Mouse (Mus musculus) kidney, embryonic 14.5 days (tissue): ENCODE measurements around the gene Rasgrf1. TPM values are rescaled to one million over a fixed set of nuclear protein-coding genes. Genes with fewer than 3 reads are reported as not detected.
A peak's percentile ranks its signal among the peaks of the same experiment; 100 is the strongest.

Experiments used
- ATAC-seq: fragments of 200-750 bp; cut with Nextera tagmentation; 2 replicates; pipeline ENCODE4 v1.8.0; 2017; ENCODE audit warnings: moderate number of reproducible peaks, mild to moderate bottlenecking, moderate TSS enrichment, moderate library complexity; ENCODE audit not compliant: low FRiP score, low TSS enrichment
- H3K27ac ChIP-seq: fragments of 300-500 bp; sonication (generic); 2 replicates; pipeline ENCODE4 v1.5.1; 2014; ENCODE audit warnings: low read depth, mild to moderate bottlenecking, low read length, moderate library complexity, mixed read lengths
- H3K27me3 ChIP-seq: fragments of 300-500 bp; sonication (generic); 2 replicates; pipeline ENCODE4 v1.6.1; 2014; ENCODE audit warnings: mild to moderate bottlenecking, low read length; ENCODE audit not compliant: control insufficient read depth, insufficient read depth
- H3K36me3 ChIP-seq: fragments of 300-500 bp; sonication (generic); 2 replicates; pipeline ENCODE4 v1.6.1; 2014; ENCODE audit warnings: low read length, mixed read lengths; ENCODE audit not compliant: control insufficient read depth, insufficient read depth
- H3K4me1 ChIP-seq: fragments of 300-500 bp; sonication (generic); 2 replicates; pipeline ENCODE4 v1.6.1; 2014; ENCODE audit warnings: low read length, mixed read lengths; ENCODE audit not compliant: control insufficient read depth, insufficient read depth
- H3K4me2 ChIP-seq: fragments of 300-500 bp; sonication (generic); replicated peaks from 2 replicates; pipeline ENCODE4 v1.6.1; 2014; ENCODE audit warnings: low read depth, mild to moderate bottlenecking, low read length
- H3K4me3 ChIP-seq: fragments of 300-500 bp; sonication (generic); 2 replicates; pipeline ENCODE4 v1.5.1; 2014; ENCODE audit warnings: mild to moderate bottlenecking, low read length
- H3K9ac ChIP-seq: fragments of 300-500 bp; sonication (generic); 2 replicates; pipeline ENCODE4 v1.6.1; 2014; ENCODE audit warnings: low read depth, mild to moderate bottlenecking, low read length, moderate library complexity
- H3K9me3 ChIP-seq: fragments of 300-500 bp; sonication (generic); 2 replicates; pipeline ENCODE4 v1.6.1; 2016; ENCODE audit warnings: low read length; ENCODE audit not compliant: control insufficient read depth
- WGBS: fragments of 180-500 bp; shearing (Covaris S2); extraction: QIAGEN DNeasy Blood & Tissue Kit; methylation state at CpG from one replicate; pipeline ENCODE4 v1.1.7; 2014; 5-methylcytosine and 5-hydroxymethylcytosine counted together
- polyA plus RNA-seq: library from polyadenylated mRNA; unstranded; fragments of >200 nt; fragmentation: Nextera tagmentation; extraction: Ambion mirVana; gene quantifications from 2 replicates; pipeline ENCODE4 v1.2.1, GENCODE M21; 2014

Gene Rasgrf1
- 0.11 and 0.59 TPM in 2 replicates for polyA plus RNA-seq

DNA sequence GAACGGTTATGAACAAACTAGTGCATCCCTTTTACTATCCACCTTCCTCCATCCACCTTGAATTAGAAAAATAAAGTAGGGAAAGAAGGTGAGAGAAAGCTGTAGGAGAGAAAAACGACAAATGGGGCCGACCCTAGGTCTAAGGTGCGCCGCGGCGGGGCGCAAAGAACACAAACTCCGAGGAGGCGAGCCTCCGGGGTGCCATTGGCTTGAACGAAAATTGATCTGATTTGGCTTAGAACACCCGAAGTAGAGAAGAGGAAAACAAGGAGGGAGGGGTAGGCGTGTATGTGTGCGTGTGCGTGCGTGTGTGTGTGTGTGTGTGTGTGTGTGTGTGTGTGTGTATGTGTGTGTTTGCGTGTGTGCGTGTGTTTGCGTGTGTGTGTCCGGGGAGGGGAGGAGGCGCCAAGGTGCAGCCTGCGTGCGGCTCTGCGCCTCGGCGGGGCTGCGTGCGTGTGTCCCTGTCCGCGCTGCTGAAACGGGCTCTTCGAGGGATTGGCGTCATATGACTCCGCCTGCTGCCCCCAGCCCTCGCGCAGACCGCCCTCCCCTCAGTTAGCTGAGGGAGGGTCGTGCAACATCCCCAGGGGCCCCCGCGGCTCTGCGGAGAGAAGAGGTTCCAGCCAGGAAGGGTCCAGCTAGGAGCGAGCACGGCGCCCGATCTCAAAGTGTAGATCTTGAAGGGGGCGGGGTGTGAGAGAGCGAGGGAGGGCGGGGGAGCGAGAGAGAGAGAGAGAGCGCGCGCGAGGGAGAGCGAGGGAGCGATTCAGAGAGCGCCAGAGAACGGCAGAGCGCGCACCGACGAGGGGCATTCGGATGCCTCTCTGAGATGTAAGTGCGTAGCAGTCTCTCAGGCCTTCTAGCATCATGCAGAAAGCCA is at the start of gene Rasgrf1:
Gene Rasgrf1, plus strand, starts transcription at position 778 of the 880 bp plus-strand sequence.
- peak within 1 kb of the TSS; percentile 45 for H3K4me3 ChIP-seq
- H3K9ac ChIP-seq: no peak within 1 kb of the TSS
- H3K4me2 ChIP-seq: peak within 1 kb of the TSS; percentile 86
- H3K27ac ChIP-seq: no peak within 1 kb of the TSS
- peak; percentile 70 for ATAC-seq
- 1% methylated on average over 58 of the region's 64 CpGs for WGBS
- H3K4me1 ChIP-seq: peaks cover 17% of the 10 kb centered on the region
- H3K36me3 ChIP-seq: no peaks in the 10 kb centered on the region
- H3K27me3 ChIP-seq: peaks cover 85% of the 10 kb centered on the region
- no peaks in the 10 kb centered on the region for H3K9me3 ChIP-seq

DNA sequence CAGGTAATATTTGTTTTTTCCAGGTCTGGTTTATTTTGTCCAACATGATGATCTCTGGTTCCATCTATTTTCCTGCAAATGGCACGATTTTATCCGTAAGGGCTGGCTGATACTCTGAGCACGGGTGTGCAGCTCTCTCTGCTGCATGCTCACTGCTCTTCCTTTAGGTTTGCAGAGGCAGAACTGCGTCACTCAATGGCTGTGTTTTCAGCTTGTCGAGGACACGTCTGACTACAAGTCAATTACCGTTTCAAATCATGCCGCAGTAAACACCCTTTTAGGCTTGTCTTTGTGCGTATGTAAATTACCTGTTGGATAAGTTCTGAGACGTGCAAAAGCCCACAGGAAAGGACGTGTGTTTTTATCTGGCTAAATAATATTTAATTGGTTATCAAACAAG is 49.6 kb upstream of the Rasgrf1 start:
- Histone ChIP-seq H3K4me2 (no peak overlapping the region), H3K36me3 (no peaks in the 10 kb centered on the region), H3K4me1 (no peaks in the 10 kb centered on the region), H3K27ac (no peak overlapping the region), H3K9ac (no peak overlapping the region), H3K4me3 (no peak overlapping the region), H3K27me3 (no peaks in the 10 kb centered on the region), H3K9me3 (no peaks in the 10 kb centered on the region)
- 75% methylated on average over 11 of the region's 11 CpGs for WGBS
- ATAC-seq: no peak

DNA sequence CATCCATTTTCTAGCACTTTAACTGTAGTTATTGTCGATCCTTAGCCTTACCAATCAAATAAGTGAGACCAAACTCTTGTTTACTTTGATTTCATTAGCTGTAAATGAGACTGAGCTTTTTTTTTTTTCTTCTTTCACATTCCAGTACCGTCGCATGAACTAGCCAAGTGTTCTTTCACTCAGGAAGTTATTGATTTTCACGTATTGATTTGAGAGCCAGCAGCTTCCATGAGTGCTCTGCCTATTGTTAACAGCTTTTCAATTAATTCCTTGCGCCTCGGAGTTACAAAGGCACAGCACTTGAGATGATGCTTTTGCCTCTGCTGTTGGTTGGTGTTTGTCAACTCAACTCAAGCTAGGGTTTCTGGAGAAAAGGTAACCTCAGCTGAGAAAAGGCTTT is 49.1 kb upstream of the Rasgrf1 start:
- no peak overlapping the region for H3K27ac ChIP-seq
- H3K4me2 ChIP-seq: no peak overlapping the region
- no peak for ATAC-seq
- H3K27me3 ChIP-seq: no peaks in the 10 kb centered on the region
- no peaks in the 10 kb centered on the region for H3K36me3 ChIP-seq
- H3K4me3 ChIP-seq: no peak overlapping the region
- no peak overlapping the region for H3K9ac ChIP-seq
- WGBS: 80% methylated on average over 6 of the region's 6 CpGs
- no peaks in the 10 kb centered on the region for H3K4me1 ChIP-seq
- H3K9me3 ChIP-seq: no peaks in the 10 kb centered on the region

DNA sequence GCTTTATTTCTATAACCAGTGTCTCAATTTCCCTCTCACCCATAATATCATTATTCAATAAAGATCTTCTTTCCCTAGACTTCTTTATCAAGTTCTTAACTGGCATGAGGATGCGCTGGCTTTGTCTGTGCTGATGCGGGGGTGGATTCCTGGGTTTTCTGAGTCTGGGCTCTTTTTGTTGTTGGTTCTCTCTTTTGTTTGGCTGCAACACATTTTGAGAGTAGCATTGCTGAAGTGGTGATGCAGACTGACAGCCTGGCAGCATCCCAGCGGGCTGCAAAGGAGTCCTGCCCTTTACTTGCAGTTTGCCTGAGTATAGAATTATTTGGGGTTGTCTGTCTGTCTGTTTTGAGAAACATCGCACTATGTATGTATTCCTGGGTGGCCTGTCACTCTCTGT is 42.6 kb upstream of the Rasgrf1 start:
- Histone ChIP-seq H3K4me1 (no peaks in the 10 kb centered on the region), H3K9ac (no peak overlapping the region), H3K9me3 (no peaks in the 10 kb centered on the region), H3K27me3 (peaks cover 31% of the 10 kb centered on the region), H3K27ac (no peak overlapping the region), H3K4me2 (no peak overlapping the region), H3K36me3 (no peaks in the 10 kb centered on the region), H3K4me3 (no peak overlapping the region)
- 49% methylated on average over 4 of the region's 4 CpGs for WGBS
- no peak for ATAC-seq

GRCm38 (mm10) chr9:89868093-89868729 is 41.5 kb upstream of the Rasgrf1 start:
- Histone ChIP-seq H3K4me2 (peak overlapping the region; percentile 31; the same call in 1 of the 2 replicates), H3K9me3 (no peaks in the 10 kb centered on the region), H3K9ac (no peak overlapping the region), H3K36me3 (no peaks in the 10 kb centered on the region), H3K27ac (no peak overlapping the region), H3K4me1 (no peaks in the 10 kb centered on the region), H3K27me3 (peaks cover 35% of the 10 kb centered on the region), H3K4me3 (no peak overlapping the region)
- WGBS: 2% methylated on average over 16 of the region's 16 CpGs
- ATAC-seq: peak; percentile 62; the same call in 1 of the 2 replicates

- no peak overlapping the region for H3K27ac ChIP-seq
- 15% methylated on average over 2 of the region's 2 CpGs for WGBS
- H3K9ac ChIP-seq: no peak overlapping the region
- H3K4me2 ChIP-seq: no peak overlapping the region
- H3K36me3 ChIP-seq: no peaks in the 10 kb centered on the region
- no peak overlapping the region for H3K4me3 ChIP-seq
- no peaks in the 10 kb centered on the region for H3K4me1 ChIP-seq
- peaks cover 48% of the 10 kb centered on the region for H3K27me3 ChIP-seq
- H3K9me3 ChIP-seq: no peaks in the 10 kb centered on the region
- no peak for ATAC-seq
These were observed 40.1 kb upstream of the Rasgrf1 start for GRCm38 (mm10) chr9:89869594-89869993.

- Histone ChIP-seq H3K27ac (no peak overlapping the region), H3K36me3 (no peaks in the 10 kb centered on the region), H3K4me1 (no peaks in the 10 kb centered on the region), H3K4me3 (no peak overlapping the region), H3K9ac (no peak overlapping the region), H3K27me3 (peaks cover 57% of the 10 kb centered on the region), H3K9me3 (no peaks in the 10 kb centered on the region), H3K4me2 (no peak overlapping the region)
- ATAC-seq: no peak
- WGBS: 9% methylated on average over 8 of the region's 8 CpGs
These were observed 39.1 kb upstream of the Rasgrf1 start for GRCm38 (mm10) chr9:89870531-89871150.

DNA sequence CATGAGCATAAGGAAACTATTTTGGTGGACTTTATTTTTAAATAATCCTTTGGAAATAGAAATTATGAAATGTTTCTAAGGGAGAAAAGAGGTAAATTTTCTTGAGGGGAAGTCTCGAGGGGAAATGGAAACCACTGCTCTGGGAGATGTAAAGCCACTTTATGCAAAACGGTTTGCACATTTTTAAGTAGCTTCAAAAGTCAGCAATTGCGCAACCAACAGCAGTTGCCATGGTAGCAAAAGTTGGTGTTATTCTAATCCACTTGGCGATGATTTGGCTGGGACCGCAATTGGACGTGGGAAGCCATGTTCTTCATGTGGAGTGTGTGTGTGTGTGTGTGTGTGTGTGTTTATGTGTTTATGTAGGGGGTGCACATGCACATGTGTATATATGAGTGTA is 37.6 kb upstream of the Rasgrf1 start:
- Histone ChIP-seq H3K4me2 (no peak overlapping the region), H3K27ac (no peak overlapping the region), H3K9ac (no peak overlapping the region), H3K4me1 (no peaks in the 10 kb centered on the region), H3K4me3 (no peak overlapping the region), H3K27me3 (peaks cover 66% of the 10 kb centered on the region), H3K36me3 (no peaks in the 10 kb centered on the region), H3K9me3 (no peaks in the 10 kb centered on the region)
- WGBS: 76% methylated on average over 6 of the region's 6 CpGs
- ATAC-seq: no peak

- peaks cover 73% of the 10 kb centered on the region for H3K27me3 ChIP-seq
- no peaks in the 10 kb centered on the region for H3K36me3 ChIP-seq
- ATAC-seq: no peak
- no peak overlapping the region for H3K4me2 ChIP-seq
- H3K9me3 ChIP-seq: 0 out of 2 replicates have a peak, but pooled peaks cover 2% of the 10 kb centered on the region
- WGBS: 64% methylated on average over 7 of the region's 7 CpGs
- H3K4me3 ChIP-seq: no peak overlapping the region
- no peak overlapping the region for H3K27ac ChIP-seq
- H3K9ac ChIP-seq: no peak overlapping the region
- H3K4me1 ChIP-seq: no peaks in the 10 kb centered on the region
These were observed 35.3 kb upstream of the Rasgrf1 start for GRCm38 (mm10) chr9:89874434-89874833.
